24 mouse cellular contexts compared by ENCODE assay signal in the genomic region with DNA sequence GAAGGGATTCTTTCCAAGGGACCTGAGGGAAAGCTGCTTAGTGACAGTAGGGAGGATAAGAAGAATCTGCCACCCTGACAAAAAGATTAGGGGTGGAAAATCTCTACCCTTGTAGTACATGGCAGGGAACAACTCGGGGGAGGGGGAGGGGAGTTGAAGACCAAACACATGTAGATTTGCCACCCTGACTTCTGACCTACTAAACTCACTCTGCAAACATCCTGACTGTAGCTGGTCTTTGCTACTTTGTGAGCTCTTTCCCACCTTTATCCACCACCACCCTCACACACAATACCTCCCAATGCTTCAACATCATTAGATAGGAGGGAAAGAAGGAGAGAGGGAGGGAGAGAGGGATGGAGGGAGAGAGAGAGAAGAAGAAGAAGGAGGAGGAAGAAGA.
DNase-seq lines count a peak whose midpoint lies in the region; ATAC-seq and TF ChIP-seq lines count a peak whose summit lies in the region.
"Had no signal": no experiment of that assay in that cellular context is flagged by ENCODE, and none has a peak within 500 bp of the region (broad histone marks: within the 10 kb centered on the region; RNA-seq: fewer than 3 reads in every experiment).

No protein-coding gene starts in this region.

- H3K36me3 ChIP-seq in midbrain, embryonic 11.5 days (ENCODE audit: control insufficient read depth, insufficient read depth, low read length) = no peaks in the 10 kb centered on the region
- no peaks in the 10 kb centered on the region for H3K36me3 ChIP-seq in midbrain, embryonic 15.5 days (replicated peaks)
- no peaks in the 10 kb centered on the region for H3K36me3 ChIP-seq in liver, embryonic 12.5 days
- H3K36me3 ChIP-seq in neural tube, embryonic 15.5 days = no peaks in the 10 kb centered on the region
- H3K36me3 ChIP-seq: forebrain, embryonic 10.5 days; G1E; hindbrain, embryonic 12.5 days; hindbrain, embryonic 15.5 days had no signal

- H3K4me1 ChIP-seq in midbrain, embryonic 11.5 days (ENCODE audit: control insufficient read depth, insufficient read depth, low read length) = no peaks in the 10 kb centered on the region
- no peaks in the 10 kb centered on the region for H3K4me1 ChIP-seq in midbrain, embryonic 15.5 days
- H3K4me1 ChIP-seq in liver, embryonic 12.5 days = no peaks in the 10 kb centered on the region
- H3K4me1 ChIP-seq in neural tube, embryonic 15.5 days = no peaks in the 10 kb centered on the region
- H3K4me1 ChIP-seq: hindbrain, embryonic 12.5 days; hindbrain, embryonic 15.5 days had no signal

- H3K9me3 ChIP-seq in midbrain, embryonic 11.5 days (ENCODE audit: control insufficient read depth, low read length) = no peaks in the 10 kb centered on the region
- no peaks in the 10 kb centered on the region for H3K9me3 ChIP-seq in midbrain, embryonic 15.5 days
- H3K9me3 ChIP-seq in liver, embryonic 12.5 days (replicated peaks) = no peaks in the 10 kb centered on the region
- H3K9me3 ChIP-seq in neural tube, embryonic 15.5 days (replicated peaks) = no peaks in the 10 kb centered on the region
- H3K9me3 ChIP-seq: forebrain, embryonic 10.5 days; forebrain, embryonic 13.5 days; G1E; hindbrain, embryonic 12.5 days; hindbrain, embryonic 15.5 days had no signal

- no peak overlapping the region for H3K27ac ChIP-seq in midbrain, embryonic 11.5 days (ENCODE audit: low read depth, low read length)
- no peak overlapping the region for H3K27ac ChIP-seq in midbrain, embryonic 15.5 days
- no peak overlapping the region for H3K27ac ChIP-seq in liver, embryonic 12.5 days
- H3K27ac ChIP-seq in neural tube, embryonic 15.5 days (replicated peaks) = no peak overlapping the region
- no peak overlapping the region for H3K27ac ChIP-seq in left cerebral cortex, adult 2 months
- H3K27ac ChIP-seq: forebrain, embryonic 10.5 days; forebrain, embryonic 13.5 days; heart, adult 2 months; hindbrain, embryonic 12.5 days; hindbrain, embryonic 15.5 days had no signal

- ATAC-seq in midbrain, embryonic 11.5 days (ENCODE audit: low FRiP score) = no peak
- no peak for ATAC-seq in midbrain, embryonic 15.5 days (replicated peaks)
- ATAC-seq in liver, embryonic 12.5 days = peak; percentile 49; the same call in 1 of the 2 replicates
- no peak for ATAC-seq in neural tube, embryonic 15.5 days (ENCODE audit: low FRiP score)
- ATAC-seq: forebrain, embryonic 13.5 days; forebrain, embryonic 16.5 days; Patski had no signal

- no peak for TF ChIP-seq CTCF in left cerebral cortex, adult 2 months (IDR thresholded peaks at IDR 0.05)

- no peak overlapping the region for H3K4me2 ChIP-seq in midbrain, embryonic 11.5 days
- H3K4me2 ChIP-seq in midbrain, embryonic 15.5 days = no peak overlapping the region
- no peak overlapping the region for H3K4me2 ChIP-seq in liver, embryonic 12.5 days
- H3K4me2 ChIP-seq in neural tube, embryonic 15.5 days = no peak overlapping the region
- H3K4me2 ChIP-seq: forebrain, embryonic 13.5 days; heart, embryonic 11.5 days; hindbrain, embryonic 12.5 days; hindbrain, embryonic 15.5 days had no signal

- H3K9ac ChIP-seq in midbrain, embryonic 11.5 days (ENCODE audit: low read length) = no peak overlapping the region
- no peak overlapping the region for H3K9ac ChIP-seq in midbrain, embryonic 15.5 days
- H3K9ac ChIP-seq in liver, embryonic 12.5 days = no peak overlapping the region
- H3K9ac ChIP-seq in neural tube, embryonic 15.5 days (replicated peaks) = no peak overlapping the region
- H3K9ac ChIP-seq: forebrain, embryonic 13.5 days; hindbrain, embryonic 12.5 days; hindbrain, embryonic 15.5 days had no signal

- no peak overlapping the region for H3K4me3 ChIP-seq in midbrain, embryonic 11.5 days (ENCODE audit: low read depth, low read length)
- H3K4me3 ChIP-seq in midbrain, embryonic 15.5 days = no peak overlapping the region
- no peak overlapping the region for H3K4me3 ChIP-seq in liver, embryonic 12.5 days
- H3K4me3 ChIP-seq in neural tube, embryonic 15.5 days (replicated peaks) = no peak overlapping the region
- H3K4me3 ChIP-seq in left cerebral cortex, adult 2 months = no peak overlapping the region
- H3K4me3 ChIP-seq: forebrain, embryonic 10.5 days; forebrain, embryonic 13.5 days; heart, adult 2 months; hindbrain, embryonic 12.5 days; hindbrain, embryonic 15.5 days had no signal

- intact Hi-C loops in left cerebral cortex, adult 2 months (cut with DNase I) = no loop called here

- DNase-seq in midbrain, embryonic 11.5 days (ENCODE audit: low spot score, missing footprints) = peak; percentile 82
- peak; percentile 4 for DNase-seq in liver
- no peak for DNase-seq in left cerebral cortex, adult 2 months (ENCODE audit: extremely low spot score in 1 of 2, low spot score in 2 of 2)
- DNase-seq: adrenal gland, postnatal 10 days; adrenal gland, postnatal 36 days; B cell, adult 2 months; cerebellum, adult 18-20 months; cerebellum, adult 9-10 months; cerebellum, postnatal 14 days; gastrocnemius, postnatal 10 days; gastrocnemius, postnatal 36 days; heart, adult 2 months had no signal

- H3K27me3 ChIP-seq in midbrain, embryonic 11.5 days (ENCODE audit: control insufficient read depth, insufficient read depth, low read length) = no peaks in the 10 kb centered on the region
- no peaks in the 10 kb centered on the region for H3K27me3 ChIP-seq in midbrain, embryonic 15.5 days (replicated peaks)
- no peaks in the 10 kb centered on the region for H3K27me3 ChIP-seq in liver, embryonic 12.5 days (replicated peaks)
- no peaks in the 10 kb centered on the region for H3K27me3 ChIP-seq in neural tube, embryonic 15.5 days (replicated peaks)
- H3K27me3 ChIP-seq: CH12.LX; forebrain, embryonic 13.5 days; hindbrain, embryonic 12.5 days; hindbrain, embryonic 15.5 days; Patski had no signal

- 0% methylated on average over 1 of the region's 1 CpGs for WGBS in midbrain, embryonic 11.5 days
- 9% methylated on average over 1 of the region's 1 CpGs for WGBS in midbrain, embryonic 15.5 days
- 0% methylated on average over 1 of the region's 1 CpGs for WGBS in liver, embryonic 12.5 days (ENCODE audit: insufficient replicate concordance)
- 17% methylated on average over 1 of the region's 1 CpGs for WGBS in neural tube, embryonic 15.5 days

Comparison
In these comparisons a context has a peak if more than half of its experiments do, and no peak if none do; other contexts are left out.
1. DNase-seq: peak in midbrain, embryonic 11.5 days (single experiment) and liver (single experiment); none in left cerebral cortex, adult 2 months (0 of 2).